Mouse (Mus musculus) splenic B cell, adult 2 months (primary cell): ENCODE measurements around the gene Glp2r.

Experiments
- DNase-seq: peaks from one replicate; pipeline ENCODE4 v3.0.0-alpha.2; 2011; ENCODE audit warnings: low read depth, low spot score
- H3K27me3 ChIP-seq: 2 replicates; pipeline ENCODE4 v1.6.1; 2012; ENCODE audit warnings: mild to moderate bottlenecking, low read length, moderate library complexity, mixed read lengths; ENCODE audit not compliant: control insufficient read depth, poor library complexity, insufficient read depth, severe bottlenecking
- H3K36me3 ChIP-seq: 2 replicates; pipeline ENCODE4 v1.6.1; 2012; ENCODE audit warnings: mild to moderate bottlenecking, low read length, moderate library complexity, mixed read lengths; ENCODE audit not compliant: control insufficient read depth, poor library complexity, insufficient read depth, severe bottlenecking

Gene Glp2r

GRCm38 (mm10) chr11:67771053-67771452 is at the start of gene Glp2r:
Gene Glp2r, minus strand, starts transcription at chr11:67771153.
- Histone ChIP-seq H3K27me3 (no peaks in the 10 kb centered on the region), H3K36me3 (no peaks in the 10 kb centered on the region)
- DNase-seq, result no peak

GRCm38 (mm10) chr11:67820221-67820620 is 49.3 kb upstream of the Glp2r start:
- DNase-seq, result no peak
- H3K36me3 ChIP-seq, result no peaks in the 10 kb centered on the region
- no peaks in the 10 kb centered on the region for H3K27me3 ChIP-seq

GRCm38 (mm10) chr11:67819604-67820003 is 48.7 kb upstream of the Glp2r start:
- Histone ChIP-seq H3K36me3 (no peaks in the 10 kb centered on the region), H3K27me3 (no peaks in the 10 kb centered on the region)
- DNase-seq, result no peak

- H3K27me3 ChIP-seq, result no peaks in the 10 kb centered on the region
- H3K36me3 ChIP-seq, result no peaks in the 10 kb centered on the region
- no peak for DNase-seq
These were observed 40.6 kb upstream of the Glp2r start for GRCm38 (mm10) chr11:67811535-67811934.

- no peak for DNase-seq
- H3K36me3 ChIP-seq, result no peaks in the 10 kb centered on the region
- H3K27me3 ChIP-seq, result no peaks in the 10 kb centered on the region
These were observed 37.1 kb upstream of the Glp2r start for GRCm38 (mm10) chr11:67808051-67808450.

GRCm38 (mm10) chr11:67806832-67807597 is 36.1 kb upstream of the Glp2r start:
- no peak for DNase-seq
- H3K27me3 ChIP-seq, result no peaks in the 10 kb centered on the region
- H3K36me3 ChIP-seq, result no peaks in the 10 kb centered on the region

GRCm38 (mm10) chr11:67805538-67805937 is 34.6 kb upstream of the Glp2r start:
- peak; percentile 4 for DNase-seq
- Histone ChIP-seq H3K27me3 (no peaks in the 10 kb centered on the region), H3K36me3 (no peaks in the 10 kb centered on the region)

- H3K36me3 ChIP-seq, result no peaks in the 10 kb centered on the region
- H3K27me3 ChIP-seq, result no peaks in the 10 kb centered on the region
- DNase-seq, result no peak
These were observed 30.2 kb upstream of the Glp2r start for GRCm38 (mm10) chr11:67801169-67801568.

GRCm38 (mm10) chr11:67800130-67800723 is 29.3 kb upstream of the Glp2r start:
- no peak for DNase-seq
- Histone ChIP-seq H3K27me3 (no peaks in the 10 kb centered on the region), H3K36me3 (no peaks in the 10 kb centered on the region)

- no peak for DNase-seq
- Histone ChIP-seq H3K27me3 (no peaks in the 10 kb centered on the region), H3K36me3 (no peaks in the 10 kb centered on the region)
These were observed 27.0 kb upstream of the Glp2r start, which contains the start of gene Dhrs7c for GRCm38 (mm10) chr11:67797931-67798330. Gene Dhrs7c, plus strand, starts transcription at chr11:67798187.

- Histone ChIP-seq H3K36me3 (no peaks in the 10 kb centered on the region), H3K27me3 (no peaks in the 10 kb centered on the region)
- DNase-seq, result no peak
These were observed 19.2 kb upstream of the Glp2r start for GRCm38 (mm10) chr11:67790182-67790581.

GRCm38 (mm10) chr11:67774379-67774778 is 3.4 kb upstream of the Glp2r start, which contains the start of gene Gsg1l2:
Gene Gsg1l2, plus strand, starts transcription at chr11:67774608.
- DNase-seq, result no peak
- no peaks in the 10 kb centered on the region for H3K27me3 ChIP-seq
- no peaks in the 10 kb centered on the region for H3K36me3 ChIP-seq

- Histone ChIP-seq H3K36me3 (no peaks in the 10 kb centered on the region), H3K27me3 (no peaks in the 10 kb centered on the region)
- DNase-seq, result peak; percentile 2
These were observed 1.6 kb upstream of the Glp2r start for GRCm38 (mm10) chr11:67772577-67772976.

GRCm38 (mm10) chr11:67771691-67772090 is 738 bp upstream of the Glp2r start:
- DNase-seq, result no peak
- H3K36me3 ChIP-seq, result no peaks in the 10 kb centered on the region
- no peaks in the 10 kb centered on the region for H3K27me3 ChIP-seq

GRCm38 (mm10) chr11:67757373-67758167 is 13.4 kb downstream of the Glp2r start:
- DNase-seq, result no peak
- Histone ChIP-seq H3K27me3 (no peaks in the 10 kb centered on the region), H3K36me3 (no peaks in the 10 kb centered on the region)
